Mouse (Mus musculus) liver, embryonic 14.5 days (tissue): Measurements from ENCODE around the gene Wwp2.

Source experiments
- CTCF ChIP-seq: IDR thresholded peaks from 2 replicates; pipeline ENCODE4 v1.5.1; 2016; ENCODE audit warnings: antibody characterized with exemption, low read depth, control low read depth
- EP300 ChIP-seq: IDR thresholded peaks from 2 replicates; pipeline ENCODE4 v1.6.1; 2016; ENCODE audit warnings: antibody characterized with exemption, low read depth

DNA sequence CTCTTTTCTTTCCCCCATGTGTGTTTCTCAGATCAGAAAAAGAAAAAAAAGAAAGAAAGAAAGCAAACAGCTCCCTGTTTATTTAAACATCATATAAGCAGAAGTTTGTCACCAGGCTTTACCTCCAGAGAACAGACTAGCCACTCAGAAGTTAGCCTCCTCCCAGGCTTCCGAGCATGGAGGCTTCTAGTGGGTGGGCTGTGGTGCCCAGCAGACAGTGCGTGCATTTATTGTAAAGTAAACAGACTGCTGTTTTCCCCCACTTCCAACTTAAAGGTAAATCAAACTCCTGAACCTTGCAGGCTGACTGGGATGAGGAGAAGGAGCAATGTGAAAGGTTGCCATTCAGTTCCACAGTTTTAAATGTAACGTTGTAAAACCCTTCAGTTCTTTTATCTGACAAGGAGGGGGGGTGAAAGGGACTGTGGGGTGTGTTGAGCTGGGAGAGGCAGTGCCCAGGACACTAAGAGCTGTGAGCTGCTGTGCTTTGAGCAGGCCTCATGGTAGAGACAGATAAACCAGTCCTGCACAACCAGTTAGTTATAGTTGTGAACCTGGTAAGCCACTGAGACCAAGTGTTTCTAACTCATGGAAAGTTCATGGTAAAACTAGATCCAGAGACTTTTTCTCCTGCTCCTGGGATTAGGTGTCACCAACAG lies 29.3 kb downstream of the Wwp2 start:
- TF ChIP-seq CTCF (no peak), EP300 (no peak)
